Mouse (Mus musculus) CD4-positive helper T cell, adult 2 months (primary cell): ENCODE data around the gene Usp11.
A peak's percentile ranks its signal among the peaks of the same experiment; 100 is the strongest.
"Not testable (repeated sequence)": the region's sequence is repeated elsewhere in the genome, so short reads cannot be mapped to it uniquely, and the experiment has no call there.

Experiments used
- DNase-seq: peaks from one replicate; pipeline ENCODE4 v3.0.0-alpha.2; 2012; ENCODE audit warnings: low read depth, missing footprints, low spot score

The Usp11 gene

GRCm38 (mm10) chrX:20703741-20704290, at the start of gene Usp11:
Usp11 (plus strand) TSS chrX:20703906.
- DNase-seq: no peak

GRCm38 (mm10) chrX:20657593-20657992, 46.1 kb upstream of the Usp11 start:
- DNase-seq: no peak

GRCm38 (mm10) chrX:20658026-20658652, 45.6 kb upstream of the Usp11 start, which contains the start of gene Uba1:
Uba1 (plus strand) TSS chrX:20658326.
- DNase-seq: peak; percentile 88

- peak; percentile 35 for DNase-seq
Observed at GRCm38 (mm10) chrX:20658891-20659406, 44.8 kb upstream of the Usp11 start.

- DNase-seq: no peak
Observed at GRCm38 (mm10) chrX:20662317-20662715, 41.4 kb upstream of the Usp11 start.

- DNase-seq: peak; percentile 91
Observed at GRCm38 (mm10) chrX:20662716-20663443, 40.8 kb upstream of the Usp11 start.

- DNase-seq: peak; percentile 19
Observed at GRCm38 (mm10) chrX:20663444-20663790, 40.3 kb upstream of the Usp11 start.

- peak; percentile 94 for DNase-seq
Observed at GRCm38 (mm10) chrX:20687519-20688067, 16.1 kb upstream of the Usp11 start, which contains the start of gene Cdk16. Cdk16 (plus strand) TSS chrX:20687954.

GRCm38 (mm10) chrX:20688068-20688547, 15.6 kb upstream of the Usp11 start:
- peak; percentile 88 for DNase-seq

GRCm38 (mm10) chrX:20688615-20689014, 15.1 kb upstream of the Usp11 start:
- DNase-seq: peak; percentile 67

GRCm38 (mm10) chrX:20691566-20691965, 12.1 kb upstream of the Usp11 start:
- DNase-seq: no peak

GRCm38 (mm10) chrX:20692616-20693015, 11.1 kb upstream of the Usp11 start:
- DNase-seq: no peak

- DNase-seq: no peak
Observed at GRCm38 (mm10) chrX:20695842-20696241, 7.9 kb upstream of the Usp11 start.

- DNase-seq: peak; percentile 87
Observed at GRCm38 (mm10) chrX:20704295-20705082, 783 bp downstream of the Usp11 start.

GRCm38 (mm10) chrX:20705083-20705402, 1.3 kb downstream of the Usp11 start:
- DNase-seq: no peak

GRCm38 (mm10) chrX:20728681-20729080, 25.0 kb downstream of the Usp11 start:
- no peak for DNase-seq

GRCm38 (mm10) chrX:20730048-20730447, 26.3 kb downstream of the Usp11 start:
- DNase-seq: not testable (repeated sequence)

- no peak for DNase-seq
Observed at GRCm38 (mm10) chrX:20736479-20736878, 32.8 kb downstream of the Usp11 start.

- no peak for DNase-seq
Observed at GRCm38 (mm10) chrX:20748829-20749228, 45.1 kb downstream of the Usp11 start.

GRCm38 (mm10) chrX:20761201-20761600, 57.5 kb downstream of the Usp11 start:
- no peak for DNase-seq
